Mouse (Mus musculus): Measurements from ENCODE around the gene Tent5c.

DNA sequence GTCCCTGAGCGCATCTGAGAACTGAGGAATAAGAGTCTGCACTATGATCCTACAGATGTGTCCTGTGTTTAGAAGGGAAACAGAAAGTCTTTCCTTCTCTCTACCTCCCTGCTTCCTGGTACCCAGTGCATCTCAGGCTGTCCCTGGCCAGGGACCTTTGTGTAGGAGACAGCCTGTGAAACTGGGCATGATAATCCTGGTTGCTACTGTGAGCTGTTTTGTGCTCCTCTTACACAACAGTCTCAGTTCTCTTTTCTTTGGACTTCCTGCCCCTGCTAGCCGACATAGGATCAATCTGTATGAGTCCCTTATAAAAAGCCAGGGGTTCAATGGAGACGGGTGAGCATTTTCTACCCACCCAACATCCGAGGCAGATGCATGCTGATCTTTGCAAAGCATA, 57.4 kb downstream of the Tent5c start:
- TF ChIP-seq CTCF (IDR thresholded peaks at IDR 0.05) = no peak
- no peak for TF ChIP-seq EP300 (IDR thresholded peaks at IDR 0.05)
